Mouse (Mus musculus): ENCODE results near the gene Ism2.

- TF ChIP-seq POLR2A (IDR thresholded peaks at IDR 0.05; ENCODE audit: control insufficient read depth in 1 of 2, insufficient read depth in 1 of 2, low read depth in 1 of 2, low read length in 2 of 2, poor library complexity in 1 of 2) = peak; percentile 97
- TF ChIP-seq HCFC1 (IDR thresholded peaks at IDR 0.05; ENCODE audit: low read depth, low read length) = peak; percentile 99
- no peak for TF ChIP-seq CTCF (IDR thresholded peaks at IDR 0.05 in 2 of 3, conservative IDR thresholded peaks at IDR 0.05 in 1 of 3; ENCODE audit: control insufficient read depth in 1 of 3, insufficient read depth in 1 of 3, low read depth in 2 of 3, low read length in 3 of 3, poor library complexity in 1 of 3, severe bottlenecking in 1 of 3)
- TF ChIP-seq ZC3H11A (IDR thresholded peaks at IDR 0.05; ENCODE audit: low read depth, low read length) = no peak
- no peak; the same call in 1 of the 2 replicates for TF ChIP-seq RCOR1 (IDR thresholded peaks at IDR 0.05; ENCODE audit: low read depth, low read length)
- peak; percentile 98 for TF ChIP-seq KAT2A (conservative IDR thresholded peaks at IDR 0.05; ENCODE audit: low read depth, low read length)
- peak; percentile 77 for TF ChIP-seq TBP (IDR thresholded peaks at IDR 0.05; ENCODE audit: low read depth, low read length)
- 0 out of 2 replicates have a peak, but pooled peaks have one; percentile 31 for TF ChIP-seq GATA1 (IDR thresholded peaks at IDR 0.05; ENCODE audit: low read depth, low read length)
- TF ChIP-seq E2F4 (IDR thresholded peaks at IDR 0.05; ENCODE audit: borderline replicate concordance, low read depth, low read length) = no peak; the same call in 1 of the 2 replicates
Measured at GRCm38 (mm10) chr12:87266108-87266826, 33.2 kb downstream of the Ism2 start, which contains the start of the genes Vipas39 and Ahsa1.

Data from MEL (cell line).